Mouse (Mus musculus) kidney, postnatal 36 days (tissue): ENCODE data around the gene Zer1.

Experiments used
- DNase-seq, 2 experiments: peaks; one replicate each; pipeline ENCODE4 v3.0.0; 2021 to 2022; ENCODE audit warnings: mixed read lengths in 2 of 2

Gene Zer1

DNA sequence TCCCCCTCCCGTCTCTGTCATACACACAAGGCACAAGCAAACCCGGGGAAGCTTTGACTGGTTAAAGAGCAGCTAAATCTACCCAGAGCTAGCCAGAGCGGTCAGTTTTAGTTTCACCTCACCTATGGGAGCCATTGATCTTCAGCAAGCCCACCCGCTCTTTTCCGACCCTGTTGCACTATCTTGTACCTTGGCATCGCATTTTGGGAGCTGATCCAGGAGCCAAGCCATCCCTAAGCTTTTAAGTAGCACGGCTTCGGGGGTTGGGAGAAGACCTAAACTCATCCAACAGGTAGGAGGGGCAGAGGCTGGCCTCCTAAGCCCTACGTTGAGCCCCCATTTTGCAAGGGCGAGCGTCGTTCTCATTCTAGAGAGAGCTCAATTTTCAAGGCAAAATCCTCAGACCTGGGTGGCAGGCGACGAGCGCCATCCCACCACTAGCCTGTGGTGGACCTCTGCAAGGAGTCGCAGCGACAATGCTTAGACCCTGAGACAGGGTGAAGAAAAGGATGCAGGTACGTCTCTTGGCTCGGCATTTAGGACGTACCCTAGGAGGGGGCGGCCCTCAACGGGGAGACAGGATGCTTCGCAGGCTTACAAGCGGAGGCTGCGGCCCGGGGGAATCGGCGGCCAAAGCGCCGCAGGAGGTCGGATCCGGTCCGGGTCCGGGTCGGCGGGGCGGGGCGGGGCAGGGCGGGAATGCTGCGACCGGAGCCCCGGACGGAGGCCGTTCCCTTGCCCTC, 485 bp downstream of the Zer1 start:
- DNase-seq, result no peak

DNA sequence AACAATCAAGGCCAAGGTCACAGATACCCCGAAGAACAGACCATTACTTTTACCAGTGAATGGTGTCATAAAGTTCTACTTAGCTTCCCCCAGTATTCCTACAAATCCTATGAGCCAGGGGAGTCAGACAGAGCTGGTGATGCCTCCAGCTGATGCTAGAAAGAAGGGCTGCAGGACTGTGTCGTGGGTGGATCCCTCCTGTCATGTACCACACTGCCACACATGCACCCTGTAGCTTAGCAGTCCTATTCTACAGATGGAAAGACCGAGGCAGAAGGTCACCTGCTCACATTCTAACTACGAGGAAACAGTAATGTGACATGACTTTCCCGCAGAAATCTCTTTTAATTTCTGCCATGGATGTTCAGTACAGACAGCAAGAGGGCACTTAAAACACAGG, 1.6 kb downstream of the Zer1 start:
- DNase-seq, result no peak

DNA sequence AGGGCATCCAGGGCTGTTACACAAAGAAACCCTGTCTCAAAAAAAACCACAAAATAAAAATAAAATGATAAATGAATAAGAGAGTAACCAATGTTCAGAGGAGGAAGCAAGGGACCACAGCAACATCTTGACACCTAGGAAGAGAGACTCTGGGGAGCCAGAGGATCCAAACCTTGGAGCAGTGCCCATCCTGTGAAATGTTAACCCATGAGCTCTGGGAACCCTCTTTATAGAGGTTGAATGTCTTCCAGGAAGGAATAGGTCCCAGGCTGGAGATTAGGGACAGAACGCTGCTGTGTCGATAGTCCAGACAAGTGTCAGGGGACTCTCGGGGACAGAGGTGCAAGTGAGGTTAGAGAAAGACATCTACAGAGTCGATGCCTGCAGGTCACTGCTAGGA, 4.1 kb downstream of the Zer1 start:
- DNase-seq, result peak; percentile 66 to 78

DNA sequence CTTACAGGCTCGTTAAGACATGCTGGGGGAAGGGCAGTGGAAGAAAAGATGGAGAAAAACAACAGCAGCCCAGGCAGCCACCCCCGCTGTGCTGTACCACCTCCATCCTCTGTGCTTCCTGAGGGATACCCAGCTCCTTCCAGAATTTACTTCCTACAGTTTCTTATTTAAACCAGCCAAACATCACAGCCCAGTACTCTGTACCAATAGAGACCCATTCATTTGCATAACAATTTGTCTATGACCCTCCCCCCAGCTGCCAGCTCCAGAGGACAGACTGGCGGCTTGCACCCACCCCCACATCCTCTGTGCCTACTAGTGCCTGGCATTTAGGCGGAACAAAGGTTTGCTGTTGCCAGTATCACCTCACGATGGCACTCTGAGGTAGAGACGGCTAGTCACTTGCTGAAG, 4.7 kb downstream of the Zer1 start:
- DNase-seq, result no peak

DNA sequence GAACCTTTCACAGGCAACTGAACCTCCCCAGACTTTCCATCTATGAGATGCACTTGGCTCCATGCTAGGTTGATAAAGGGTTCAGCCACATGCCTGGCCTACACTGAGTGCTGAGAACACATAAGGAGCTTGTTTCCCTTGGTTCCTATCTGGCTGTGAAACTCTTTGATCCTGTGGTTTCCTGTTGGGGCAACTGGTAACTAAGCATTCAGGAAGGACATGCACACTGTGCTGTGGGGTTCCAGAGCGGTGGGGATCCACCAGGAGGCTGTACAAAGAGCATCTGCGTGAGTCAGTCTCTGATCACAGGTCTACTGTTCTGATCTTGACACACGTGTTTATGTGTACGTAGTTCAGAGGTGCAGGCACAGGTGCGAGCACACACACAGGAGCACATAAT, 11.8 kb downstream of the Zer1 start:
- DNase-seq, result no peak

DNA sequence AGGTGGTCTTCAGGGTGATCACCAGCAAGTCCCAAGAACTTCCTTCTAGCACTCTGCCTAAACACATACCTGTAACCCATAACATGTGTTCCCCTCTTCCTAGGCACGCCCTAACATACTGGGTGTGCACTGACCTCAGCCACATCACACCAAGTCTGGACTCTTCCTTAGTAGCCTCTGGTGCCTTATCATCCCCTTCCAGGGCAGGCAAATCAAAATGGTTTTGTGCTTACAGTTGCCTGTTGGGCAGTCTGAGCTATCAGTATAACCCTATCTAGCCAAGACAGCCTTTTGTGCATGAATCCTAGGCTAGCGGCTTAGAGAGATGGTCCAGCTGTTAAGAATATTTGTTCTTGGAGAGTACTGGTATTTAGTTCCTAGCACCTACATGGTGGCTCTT, 12.9 kb downstream of the Zer1 start:
- DNase-seq, result no peak

DNA sequence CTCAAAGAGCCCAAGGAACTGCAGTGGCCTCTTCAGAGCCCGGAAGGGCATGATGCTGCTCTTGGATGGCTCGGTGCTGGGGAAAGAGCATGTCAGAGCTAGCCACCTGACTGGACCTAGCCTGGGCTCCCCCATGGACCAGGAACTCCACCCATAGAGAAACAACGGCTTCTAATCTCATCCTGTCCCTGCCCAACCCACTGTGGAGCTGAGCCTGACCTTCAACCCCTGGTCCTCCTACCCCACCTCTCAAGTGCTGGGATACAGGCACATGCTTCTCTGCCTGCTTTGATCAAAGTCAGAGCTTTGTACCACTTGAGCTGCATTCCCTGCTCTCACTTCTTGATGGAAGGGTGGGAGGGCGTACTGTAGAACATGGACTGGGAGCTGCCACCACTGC, 16.1 kb downstream of the Zer1 start:
- DNase-seq, result no peak

DNA sequence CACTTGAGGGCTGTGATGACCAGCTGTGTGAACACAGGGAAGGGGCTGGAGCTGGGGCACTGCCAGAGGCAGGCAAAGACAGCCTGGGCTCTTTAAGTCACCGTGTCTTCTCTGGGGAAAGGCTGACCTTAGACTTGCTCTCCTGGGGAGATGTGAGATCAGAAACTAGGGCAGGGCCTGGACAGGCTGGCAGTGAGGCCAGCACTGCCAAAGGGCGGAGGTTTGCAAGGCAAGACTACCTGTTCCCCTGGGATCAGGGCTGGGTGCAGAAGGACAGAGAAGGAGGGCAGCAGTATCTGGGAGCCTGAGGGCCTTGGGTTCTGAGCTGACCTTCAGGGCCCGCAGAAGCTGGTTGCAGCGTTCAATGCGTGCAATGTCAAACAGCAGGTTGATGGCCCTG, 16.7 kb downstream of the Zer1 start:
- DNase-seq, result no peak

DNA sequence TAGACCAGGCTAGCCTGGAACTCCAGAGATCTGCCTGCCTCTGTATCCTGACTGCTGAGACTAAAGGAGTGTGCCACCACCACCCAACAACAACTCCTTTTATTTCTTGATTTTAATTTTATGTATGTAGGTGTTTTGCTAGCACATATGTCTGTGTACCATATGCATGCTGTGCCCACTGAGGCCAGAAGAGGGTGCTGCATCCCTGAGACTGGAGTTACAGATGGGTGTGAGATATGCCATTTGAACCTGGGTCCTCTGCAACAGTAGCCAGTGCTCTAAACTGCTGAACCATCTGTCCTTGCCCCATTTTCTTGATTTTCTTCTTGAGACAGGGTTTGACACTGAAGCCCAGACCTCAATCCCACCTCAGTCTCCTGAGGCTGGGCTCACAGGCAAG, 18.0 kb downstream of the Zer1 start:
- peak; percentile 53 to 80 for DNase-seq

DNA sequence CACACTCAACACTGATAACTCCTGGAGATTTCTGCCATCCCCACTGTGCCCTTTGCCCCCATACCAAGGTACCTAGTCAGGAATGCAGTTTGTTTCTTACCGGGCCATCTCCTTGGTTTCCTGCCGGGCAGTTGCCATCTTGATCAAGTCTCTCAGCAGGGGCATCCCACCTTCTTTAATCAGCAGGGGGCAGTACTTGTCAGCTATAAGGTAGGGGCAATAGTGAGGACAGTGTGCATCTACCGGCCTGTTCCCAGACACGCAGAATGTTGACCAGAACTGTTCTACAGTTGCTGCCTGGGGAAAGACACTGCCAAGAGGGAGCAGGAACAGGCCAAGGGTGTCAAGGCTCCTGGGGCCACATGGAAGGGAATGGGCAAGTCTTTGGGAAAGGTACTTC, 24.2 kb downstream of the Zer1 start:
- DNase-seq, result peak in 1 of 2 experiments; percentile 31

DNA sequence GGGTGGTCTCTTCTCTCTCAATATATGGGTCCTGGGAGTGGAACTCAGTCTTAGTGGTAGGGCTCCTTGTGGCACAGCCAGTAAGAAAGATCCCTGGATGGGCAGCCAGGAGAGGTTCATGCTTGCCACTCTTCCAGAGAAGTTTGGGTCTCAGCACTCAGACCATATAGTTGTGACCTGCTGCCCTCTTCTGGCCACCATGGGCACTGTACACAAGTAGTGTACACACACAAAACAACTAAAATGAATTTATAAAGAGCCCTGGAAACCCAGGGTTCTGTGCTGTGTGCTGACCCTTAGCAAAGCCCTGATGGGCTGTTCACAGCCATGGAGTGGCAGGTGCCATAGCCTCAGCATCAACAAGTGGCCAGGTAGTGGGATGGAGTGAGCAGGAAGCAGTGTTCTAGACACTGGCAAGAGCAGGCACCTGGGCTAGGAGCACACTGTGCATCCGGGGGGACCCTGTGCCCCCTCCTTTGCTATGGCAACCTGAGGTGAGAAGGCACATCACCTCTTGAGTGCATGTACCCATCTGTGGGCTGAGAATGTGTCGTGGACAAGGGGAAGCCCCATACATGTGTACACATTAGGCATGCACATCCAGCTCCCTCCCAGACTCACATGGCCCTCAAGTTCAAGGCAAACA, 28.4 kb downstream of the Zer1 start:
- DNase-seq, result peak; percentile 70 to 84

DNA sequence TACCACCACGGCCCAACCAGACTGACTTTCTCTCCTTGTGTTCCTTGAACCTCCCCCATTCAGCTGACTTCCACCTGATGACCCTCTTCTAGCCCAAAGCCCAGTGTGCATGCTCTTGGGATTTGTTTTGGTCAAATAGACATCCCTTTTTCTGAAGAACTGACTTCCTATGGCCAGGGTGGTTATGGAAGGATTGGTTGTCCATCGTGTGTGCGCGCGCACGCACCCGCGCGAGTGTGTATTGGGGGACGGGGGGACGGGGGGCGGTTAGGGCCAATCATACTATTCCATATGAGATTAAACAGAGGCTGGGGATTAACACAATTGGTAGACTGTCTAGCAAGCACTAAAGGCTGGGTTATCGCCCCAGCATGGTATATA, 30.2 kb downstream of the Zer1 start:
- DNase-seq, result no peak

DNA sequence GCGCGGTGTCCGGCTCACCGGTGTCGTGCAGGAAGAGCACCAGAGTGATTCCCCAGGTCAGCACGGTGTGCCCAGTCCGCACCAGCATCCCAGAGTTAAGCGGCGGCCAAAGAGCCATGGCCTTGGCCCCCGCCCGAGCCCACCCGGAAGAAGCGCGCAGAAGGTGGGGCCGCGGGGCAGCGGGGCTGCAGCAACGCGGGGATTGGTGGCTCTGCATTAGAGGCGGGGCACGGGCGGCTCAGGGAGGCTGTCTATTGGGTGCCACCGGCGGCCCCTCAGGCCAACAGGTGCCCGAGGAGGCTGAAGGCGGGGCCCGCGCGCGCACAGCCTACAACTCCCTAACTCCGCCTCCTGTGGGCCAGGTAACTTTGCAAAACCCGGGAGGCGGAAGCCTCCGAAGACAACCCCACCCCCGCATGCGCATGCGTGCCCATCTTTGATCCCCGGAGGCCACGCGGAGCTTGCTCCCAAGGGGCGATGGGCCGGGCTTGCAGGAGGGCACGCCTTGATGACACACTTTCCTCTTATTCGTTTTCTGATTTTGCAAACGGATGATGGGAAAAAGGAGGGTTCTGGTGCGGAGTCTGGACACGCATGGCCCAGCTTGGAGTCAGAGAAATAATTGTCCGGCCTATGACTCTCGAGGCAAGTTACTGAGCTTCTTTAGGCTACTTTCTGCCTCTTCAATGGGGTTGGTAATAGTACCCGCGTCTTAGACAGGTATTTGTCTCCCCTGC, 30.7 kb downstream of the Zer1 start, which contains the start of gene Zdhhc12:
Zdhhc12 (minus strand) TSS at position 178 of the 737 bp plus-strand sequence.
- peak; percentile 98 for DNase-seq

DNA sequence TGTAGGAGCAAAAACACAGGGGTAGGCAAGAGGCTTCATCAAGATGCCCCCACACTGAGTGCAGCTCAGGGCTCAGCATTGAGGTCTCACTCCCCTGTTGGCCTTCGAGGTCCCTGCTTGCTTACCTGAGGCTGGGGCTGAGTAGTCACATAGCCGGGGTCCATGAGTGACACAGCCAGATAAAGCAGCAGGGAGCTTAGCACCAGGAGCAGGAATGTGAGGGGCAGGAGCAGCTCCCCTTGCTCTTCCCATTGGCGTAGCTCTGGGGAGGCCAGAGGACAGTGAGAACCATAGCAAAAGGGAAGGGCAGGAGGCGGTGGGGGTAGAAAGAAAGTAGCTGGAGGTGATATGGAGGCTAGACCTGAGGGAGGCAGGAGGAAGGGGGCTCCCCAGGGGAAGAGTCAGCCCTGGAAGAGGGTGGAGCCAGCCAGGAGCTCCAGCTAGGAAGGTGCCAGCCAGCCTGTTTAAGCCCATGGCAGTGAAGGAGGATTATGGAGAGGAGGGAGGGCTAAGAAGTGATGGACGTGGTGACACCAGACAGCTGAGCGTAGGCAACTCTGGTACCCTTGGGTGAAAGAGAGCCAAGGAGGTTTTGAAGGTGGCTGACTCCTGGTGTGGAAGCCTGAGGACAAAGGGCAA, 32.0 kb downstream of the Zer1 start:
- DNase-seq, result no peak

DNA sequence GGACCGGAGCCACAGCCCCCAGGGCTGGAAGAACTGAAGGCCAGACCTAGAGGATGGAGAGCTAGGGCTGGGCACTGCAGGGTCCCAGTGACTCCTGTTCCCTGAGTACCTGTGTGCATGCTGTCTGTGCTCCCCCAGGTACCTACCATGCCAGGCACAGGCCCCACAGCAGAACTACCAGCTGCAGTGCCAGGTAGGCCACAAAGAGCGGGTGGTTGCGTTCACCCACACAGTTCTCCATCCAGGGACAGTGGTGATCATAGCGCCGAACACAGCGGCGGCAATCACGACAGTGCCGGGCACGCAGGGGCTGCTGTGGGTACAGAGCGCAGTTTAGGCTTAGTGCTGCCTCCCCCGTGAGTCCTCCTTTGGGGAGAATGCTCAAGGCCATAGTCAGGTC, 32.9 kb downstream of the Zer1 start:
- no peak for DNase-seq

DNA sequence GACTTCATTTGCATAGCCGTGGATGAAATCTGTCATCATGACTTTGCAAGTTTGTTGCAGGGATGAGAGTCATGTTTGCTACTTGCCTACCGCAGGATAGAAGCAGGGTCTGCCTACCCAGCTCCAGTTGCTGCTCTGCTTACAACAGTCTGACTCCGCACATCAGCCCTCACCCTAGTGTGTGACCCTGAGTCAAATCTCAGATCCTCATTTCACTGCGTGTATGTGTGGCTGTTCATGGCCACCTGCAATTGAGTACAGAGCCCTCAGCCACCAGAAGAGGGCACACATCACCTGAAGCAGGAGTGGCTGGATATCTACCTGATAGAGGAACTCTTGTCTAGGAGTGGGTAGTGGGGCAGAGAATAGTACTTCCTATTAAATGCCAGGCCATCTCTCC, 37.1 kb downstream of the Zer1 start:
- no peak for DNase-seq

DNA sequence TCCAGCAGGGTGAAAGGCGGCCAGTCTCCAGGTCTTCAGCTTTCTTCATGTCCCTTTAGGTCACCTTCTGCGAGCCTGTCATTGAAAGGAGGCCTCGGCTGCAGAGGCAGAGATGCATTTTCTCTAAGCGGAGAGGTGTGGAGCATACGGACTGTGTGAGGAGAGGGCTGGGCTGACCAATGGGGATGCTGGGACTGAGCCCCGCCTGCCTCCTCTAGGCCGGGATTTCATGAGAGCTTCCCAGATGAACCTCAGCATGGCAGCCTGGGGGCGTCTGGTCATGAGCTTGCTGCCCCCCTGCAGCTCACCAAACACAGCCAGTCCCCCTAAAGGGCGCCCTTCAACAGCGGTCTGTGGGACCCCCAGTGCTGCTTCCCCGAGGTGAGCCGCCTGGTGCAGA, 39.8 kb downstream of the Zer1 start:
- DNase-seq, result no peak

DNA sequence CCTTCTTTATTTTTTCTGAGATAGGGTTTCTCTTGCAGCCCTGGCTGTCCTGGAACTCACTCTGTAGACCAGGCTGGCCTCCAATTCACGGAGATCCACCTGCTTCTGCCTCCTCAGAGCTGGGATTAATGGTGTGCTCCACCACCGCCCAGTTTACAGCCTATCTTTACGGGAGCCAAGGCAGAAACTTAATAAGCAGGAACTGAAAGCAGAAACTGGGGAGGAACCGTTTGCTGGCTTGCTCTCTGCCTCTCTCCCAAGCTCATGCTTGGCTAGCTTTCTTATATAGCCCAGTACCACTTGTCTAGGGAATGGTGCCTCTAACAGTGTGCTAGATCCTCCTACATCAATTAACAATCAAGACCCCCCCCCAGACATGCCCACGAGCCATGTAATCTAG, 40.3 kb downstream of the Zer1 start:
- no peak for DNase-seq

DNA sequence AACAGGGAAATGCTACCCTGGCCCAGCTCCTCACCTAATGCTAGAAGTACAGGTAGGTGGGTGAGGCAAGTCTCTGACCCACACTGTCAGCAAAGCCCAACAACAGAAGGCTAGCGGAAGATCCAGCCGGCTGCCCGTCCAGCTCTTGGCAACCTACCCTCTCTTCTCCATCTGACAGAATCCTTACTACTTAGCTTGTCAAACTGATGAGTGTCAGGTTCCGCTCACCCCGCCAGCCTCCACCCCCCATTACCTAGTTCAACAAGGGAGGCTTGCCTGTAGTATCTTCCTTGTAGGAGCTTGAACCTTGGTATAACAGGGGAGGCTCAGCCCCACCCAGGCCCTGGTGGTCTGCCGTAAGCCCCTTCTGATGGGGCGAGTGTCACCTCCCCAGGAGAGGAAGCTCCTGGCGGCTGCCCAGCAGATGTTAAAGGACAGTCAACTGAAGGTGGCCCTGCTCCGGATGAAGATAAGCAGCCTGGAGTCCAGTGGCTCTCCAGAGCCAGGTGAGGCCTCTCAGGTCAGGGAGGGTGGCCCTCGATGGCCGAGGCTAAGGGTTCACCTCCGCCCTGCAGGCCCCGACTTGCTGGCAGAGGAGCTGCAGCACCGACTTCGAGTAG, 44.1 kb downstream of the Zer1 start:
- no peak for DNase-seq

DNA sequence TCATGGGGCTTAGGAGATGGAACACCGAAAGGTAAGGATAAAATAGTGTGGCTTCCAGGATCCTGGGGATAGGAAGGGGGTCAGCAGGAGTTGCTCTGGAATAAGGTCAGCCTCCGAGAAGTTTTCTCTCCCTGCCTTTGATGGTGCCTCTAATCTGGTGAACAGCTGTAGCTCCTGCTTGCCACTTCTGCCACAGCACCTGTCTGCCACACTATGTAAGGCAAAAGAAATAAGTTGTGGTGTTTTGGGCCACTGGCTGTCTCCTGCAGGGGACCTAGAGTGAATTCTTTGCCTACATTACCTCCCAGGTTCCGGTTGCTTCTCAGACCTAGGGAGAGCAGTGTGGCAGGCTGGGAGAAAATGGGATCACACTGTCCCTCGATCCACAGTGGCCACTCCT, 45.6 kb downstream of the Zer1 start:
- DNase-seq, result no peak

DNA sequence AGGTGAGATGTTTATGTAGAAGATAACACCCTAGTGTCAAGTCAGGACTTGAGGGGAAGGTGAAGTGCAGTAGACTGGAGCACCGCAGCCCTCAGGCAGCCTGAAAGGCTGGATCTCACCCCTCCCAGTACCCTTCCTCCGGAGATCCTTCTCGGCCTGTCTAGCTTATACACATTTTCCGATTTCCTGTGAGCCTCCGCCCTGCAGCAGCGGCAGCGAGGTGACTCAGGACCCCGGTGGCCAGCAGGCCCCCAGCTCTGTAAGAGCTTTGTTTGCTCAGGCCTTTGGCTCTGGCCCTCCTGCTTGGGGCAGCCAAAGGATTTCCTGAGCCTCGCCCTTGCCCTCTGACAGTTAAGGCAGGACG, 46.1 kb downstream of the Zer1 start:
- DNase-seq, result peak; percentile 51 to 65

DNA sequence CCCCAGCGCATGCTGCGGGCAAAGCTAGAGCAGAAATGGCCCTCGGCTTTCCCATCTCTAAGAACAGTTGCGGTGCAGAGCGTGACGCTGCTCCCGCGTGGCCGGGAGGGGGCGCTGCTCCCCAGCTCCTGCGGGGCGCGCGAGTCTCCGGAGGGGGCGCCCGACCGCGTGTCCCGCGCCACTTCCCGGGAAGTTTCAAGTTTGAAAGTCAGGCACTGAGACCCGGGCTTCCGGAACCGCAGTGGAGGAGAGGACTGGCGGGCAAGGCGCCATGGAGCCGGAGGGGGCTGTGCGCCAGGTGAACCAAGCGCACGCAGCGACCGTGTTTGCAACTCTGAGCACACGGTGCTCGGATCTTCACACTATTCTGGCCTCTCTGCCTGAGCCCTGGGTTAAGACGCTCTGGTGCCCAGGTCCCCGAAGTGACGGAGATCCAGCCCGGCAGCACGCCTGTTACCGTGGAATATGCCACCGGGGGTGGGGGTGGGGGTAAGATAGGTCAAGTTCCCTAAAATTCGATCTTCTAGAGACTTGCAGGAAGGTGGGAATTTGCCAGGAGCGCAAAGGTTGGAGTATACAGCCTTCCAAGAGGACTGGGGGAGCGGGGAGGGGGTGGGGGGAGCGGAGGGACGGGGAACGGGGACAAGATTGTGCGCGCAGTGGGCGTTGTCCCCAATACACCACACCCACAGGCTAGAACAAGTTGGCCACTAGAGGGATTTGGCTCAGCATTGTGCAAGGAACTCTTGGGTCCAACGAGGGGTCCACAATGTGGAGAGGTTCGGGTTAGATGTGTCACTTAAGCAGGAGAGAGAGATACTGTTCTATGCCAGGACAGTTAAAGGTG, 46.7 kb downstream of the Zer1 start, which contains the start of gene Pkn3:
Pkn3 (plus strand) TSS at position 183 of the 847 bp plus-strand sequence.
- DNase-seq, result peak; percentile 88 to 92
